Mouse (Mus musculus): Measurements from ENCODE around the gene Cntn2. TPM values are rescaled to one million over a fixed set of nuclear protein-coding genes. Genes with fewer than 3 reads are reported as not detected.

Cntn2 gene
- not detected in 2 replicates for polyA plus RNA-seq (2012)

GRCm38 (mm10) chr1:132542762-132543306, at the start of gene Cntn2:
Gene Cntn2 (minus strand): TSS chr1:132543256.

GRCm38 (mm10) chr1:132506058-132506457, 37.0 kb downstream of the Cntn2 start, which contains the start of gene Tmem81:
Gene Tmem81 (plus strand): TSS chr1:132506230.

GRCm38 (mm10) chr1:132476928-132477691, 65.9 kb downstream of the Cntn2 start, which contains the start of gene Rbbp5:
Gene Rbbp5 (plus strand): TSS chr1:132477365.

Other genes with a start within 250 kb of the Cntn2 start
- gene Klhdc8a, start 244.6 kb downstream of the Cntn2 start, polyA plus RNA-seq (2012), result 0.03 TPM in 2 replicates
- 25.6 and 28.1 TPM in 2 replicates for gene Nuak2, start 227.1 kb downstream of the Cntn2 start, polyA plus RNA-seq (2012)
- 15.7 and 18.3 TPM in 2 replicates for gene Tmcc2, start 152.0 kb downstream of the Cntn2 start, polyA plus RNA-seq (2012)
- gene Dstyk, start 125.7 kb downstream of the Cntn2 start, polyA plus RNA-seq (2012), result 2.4 and 3.0 TPM in 2 replicates
- gene Rbbp5, start 65.9 kb downstream of the Cntn2 start, polyA plus RNA-seq (2012), result 3.2 and 4.1 TPM in 2 replicates
- gene Tmem81, start 37.0 kb downstream of the Cntn2 start, polyA plus RNA-seq (2012), result 0.18 and 0.74 TPM in 2 replicates
- gene Nfasc, start 198.5 kb upstream of the Cntn2 start, polyA plus RNA-seq (2012), result 0.06 TPM in 1 of 2 replicates, not detected in the other

Data from megakaryocyte-erythroid progenitor cell, adult 5 weeks (primary cell).